9 mouse cellular contexts compared by ENCODE assay signal in the genomic region with DNA sequence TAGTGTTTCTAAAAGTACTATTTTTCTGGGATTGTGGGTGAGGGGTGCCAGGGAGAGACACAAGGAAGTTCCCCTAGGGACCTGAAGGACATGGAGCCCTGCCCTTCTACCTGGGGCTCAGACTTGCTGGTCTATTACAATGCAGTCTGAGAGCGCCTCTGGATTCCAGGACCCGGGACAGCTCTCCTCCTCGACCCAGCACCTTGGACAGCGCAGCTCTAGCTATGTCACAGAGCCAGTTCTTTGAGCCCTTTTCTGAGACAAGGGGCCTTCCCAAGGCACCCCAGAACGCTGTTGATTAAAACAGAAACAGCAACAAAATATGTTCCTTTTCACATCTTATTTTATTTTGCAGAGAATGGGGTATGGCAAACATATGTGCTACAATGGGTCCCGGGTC. TPM values are rescaled to one million over a fixed set of nuclear protein-coding genes. Genes with fewer than 3 reads are reported as not detected.
DNase-seq lines count a peak whose midpoint lies in the region; ATAC-seq and TF ChIP-seq lines count a peak whose summit lies in the region.
"Had no signal": no experiment of that assay in that cellular context is flagged by ENCODE, and none has a peak within 500 bp of the region (broad histone marks: within the 10 kb centered on the region; RNA-seq: fewer than 3 reads in every experiment).

No protein-coding gene starts in this region.

- ATAC-seq in neural tube, embryonic 15.5 days (ENCODE audit: low FRiP score) = no peak
- no peak for ATAC-seq in lung, embryonic 14.5 days (ENCODE audit: insufficient read depth)
- no peak for ATAC-seq in frontal cortex, adult (ENCODE audit: low TSS enrichment)

- no peak overlapping the region for H3K4me3 ChIP-seq in neural tube, embryonic 15.5 days (replicated peaks)
- no peak overlapping the region for H3K4me3 ChIP-seq in lung, embryonic 14.5 days (ENCODE audit: low read depth, low read length)
- H3K4me3 ChIP-seq: erythroblast, embryonic 14.5 days had no signal

- no peak overlapping the region for H3K4me2 ChIP-seq in neural tube, embryonic 15.5 days
- H3K4me2 ChIP-seq in lung, embryonic 14.5 days = no peak overlapping the region

- DNase-seq in neural tube, embryonic 10.5 days (ENCODE audit: extremely low spot score, low spot score) = peak; percentile 81
- DNase-seq in adrenal gland, adult 8-10 months = peak; percentile 35
- DNase-seq in heart, postnatal 14 days = peak; percentile 76 to 84
- DNase-seq in lung, embryonic 14.5 days = peak; percentile 92
- DNase-seq in thymus, postnatal 14 days = peak; percentile 59
- DNase-seq in left cerebral cortex, adult 9 months (ENCODE audit: low spot score in 2 of 2) = no peak

- 11% methylated on average over 6 of the region's 6 CpGs for WGBS in neural tube, embryonic 15.5 days
- WGBS in lung, embryonic 14.5 days = 4% methylated on average over 6 of the region's 6 CpGs

- no peaks in the 10 kb centered on the region for H3K36me3 ChIP-seq in neural tube, embryonic 15.5 days
- no peaks in the 10 kb centered on the region for H3K36me3 ChIP-seq in lung, embryonic 14.5 days (ENCODE audit: insufficient read depth)

- H3K4me1 ChIP-seq in neural tube, embryonic 15.5 days = peaks cover 31% of the 10 kb centered on the region
- no peaks in the 10 kb centered on the region for H3K4me1 ChIP-seq in lung, embryonic 14.5 days (ENCODE audit: insufficient read depth)

- no peak overlapping the region for H3K27ac ChIP-seq in neural tube, embryonic 15.5 days (replicated peaks)
- H3K27ac ChIP-seq in lung, embryonic 14.5 days (ENCODE audit: low read depth) = no peak overlapping the region

- TF ChIP-seq CTCF in lung, embryonic 14.5 days (IDR thresholded peaks at IDR 0.05; ENCODE audit: low read depth) = no peak

- intact Hi-C loops in heart, postnatal 14 days (cut with DNase I) = no loop called here

- no peaks in the 10 kb centered on the region for H3K9me3 ChIP-seq in neural tube, embryonic 15.5 days (replicated peaks)
- no peaks in the 10 kb centered on the region for H3K9me3 ChIP-seq in lung, embryonic 14.5 days (ENCODE audit: low read depth, low read length)

- 0 out of 2 replicates have a peak, but pooled peaks cover 4% of the 10 kb centered on the region for H3K27me3 ChIP-seq in neural tube, embryonic 15.5 days (replicated peaks)
- H3K27me3 ChIP-seq in lung, embryonic 14.5 days (ENCODE audit: insufficient read depth, low read length) = peaks cover 26% of the 10 kb centered on the region

- H3K9ac ChIP-seq in neural tube, embryonic 15.5 days (replicated peaks) = no peak overlapping the region
- H3K9ac ChIP-seq in lung, embryonic 14.5 days = no peak overlapping the region

RNA-seq across cellular contexts. Expression of a gene that starts 25.9 kb away (rescaled TPM):
- 33.7 and 40.5 TPM in 2 replicates for polyA plus RNA-seq in neural tube, embryonic 15.5 days (2015; fragmentation: Nextera tagmentation; extraction: Ambion mirVana)
- total RNA-seq in adrenal gland, adult 8-10 months (2022) = 10 to 100 TPM; 65.2 to 96.6 (median 77.6) TPM
- 10 to 100 TPM; 39.1 to 41.5 TPM for total RNA-seq in heart, postnatal 14 days (2021)
- polyA plus RNA-seq in lung, embryonic 14.5 days (2014; fragmentation: Nextera tagmentation; extraction: Ambion mirVana) = 26.2 and 29.6 TPM in 2 replicates

RNA-seq across cellular contexts. Expression of a gene that starts 31.7 kb away (rescaled TPM):
- polyA plus RNA-seq in neural tube, embryonic 15.5 days (2015; fragmentation: Nextera tagmentation; extraction: Ambion mirVana) = 28.4 and 29.0 TPM in 2 replicates
- 10 to 100 TPM; 45.8 to 82.2 (median 63.4) TPM for total RNA-seq in adrenal gland, adult 8-10 months (2022)
- total RNA-seq in heart, postnatal 14 days (2021) = 10 to 100 TPM; 34.9 to 36.4 TPM
- polyA plus RNA-seq in lung, embryonic 14.5 days (2014; fragmentation: Nextera tagmentation; extraction: Ambion mirVana) = 27.3 TPM in 2 replicates

RNA-seq across cellular contexts. Expression of a gene that starts 32.1 kb away (rescaled TPM):
- polyA plus RNA-seq in neural tube, embryonic 15.5 days (2015; fragmentation: Nextera tagmentation; extraction: Ambion mirVana) = 9.6 and 13.9 TPM in 2 replicates
- total RNA-seq in adrenal gland, adult 8-10 months (2022) = under 1 TPM; 0.23 to 0.86 (median 0.59) TPM
- total RNA-seq in heart, postnatal 14 days (2021) = not detected
- 0.62 TPM in 2 replicates for polyA plus RNA-seq in lung, embryonic 14.5 days (2014; fragmentation: Nextera tagmentation; extraction: Ambion mirVana)

RNA-seq across cellular contexts. Expression of a gene that starts 38.5 kb away (rescaled TPM):
- polyA plus RNA-seq in neural tube, embryonic 15.5 days (2015; fragmentation: Nextera tagmentation; extraction: Ambion mirVana) = 62.0 and 62.4 TPM in 2 replicates
- total RNA-seq in adrenal gland, adult 8-10 months (2022) = 100 to 1,000 TPM in 2 of 4 experiments, 10 to 100 TPM in 2; 63.2 to 103 (median 86.1) TPM
- total RNA-seq in heart, postnatal 14 days (2021) = 10 to 100 TPM; 41.6 to 44.7 TPM
- polyA plus RNA-seq in lung, embryonic 14.5 days (2014; fragmentation: Nextera tagmentation; extraction: Ambion mirVana) = 46.0 and 53.0 TPM in 2 replicates

Comparison
In these comparisons a context has a peak if more than half of its experiments do, and no peak if none do; other contexts are left out.
1. DNase-seq: peak in neural tube, embryonic 10.5 days (single experiment), adrenal gland, adult 8-10 months (single experiment), heart, postnatal 14 days (2 of 2), lung, embryonic 14.5 days (single experiment) and thymus, postnatal 14 days (single experiment); none in left cerebral cortex, adult 9 months (0 of 2).